Mouse (Mus musculus) heart, adult 2 months (tissue): ENCODE results near the gene Mcee.

ENCODE experiments used
- CTCF ChIP-seq: fragments of 200-600 bp; IDR thresholded peaks from 2 replicates; pipeline ENCODE4 v1.8.1; 2022; ENCODE audit warnings: antibody characterized with exemption, mild to moderate bottlenecking, moderate library complexity
- POLR2A ChIP-seq: fragments of 200-500 bp; IDR thresholded peaks from 2 replicates; pipeline ENCODE4 v1.6.1; 2011; ENCODE audit warnings: mild to moderate bottlenecking, low read depth, low read length, control low read depth; ENCODE audit not compliant: insufficient read depth

DNA sequence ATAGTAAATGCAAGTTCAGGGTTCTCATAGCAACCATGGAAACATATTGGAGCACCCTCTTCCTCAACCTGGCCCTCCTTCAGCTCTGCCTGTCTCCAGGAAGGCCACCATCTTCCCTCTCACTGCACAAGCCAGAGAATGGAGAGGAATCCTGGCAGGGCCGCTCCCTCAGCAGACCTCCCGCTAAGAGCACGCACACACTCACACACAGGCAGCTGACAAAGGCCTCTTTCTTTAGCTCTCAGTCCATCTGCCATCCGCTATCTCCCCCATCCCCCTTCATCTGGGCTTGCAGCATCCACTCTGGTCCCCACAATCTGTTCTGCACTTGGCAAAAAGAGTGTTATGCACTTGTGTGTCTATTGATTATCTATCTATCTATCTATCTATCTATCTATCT lies 59.0 kb downstream of the Mcee start:
- no peak for TF ChIP-seq POLR2A
- no peak for TF ChIP-seq CTCF
